Mouse (Mus musculus) gastrocnemius, adult 18-20 months (tissue): ENCODE data around the gene Sebox. TPM values are rescaled to one million over a fixed set of nuclear protein-coding genes. Genes with fewer than 3 reads are reported as not detected.
"Not testable (repeated sequence)": the region's sequence is repeated elsewhere in the genome, so short reads cannot be mapped to it uniquely, and the experiment has no call there.

Experiments used
- DNase-seq: peaks from one replicate; pipeline ENCODE4 v3.0.0; 2021; ENCODE audit warnings: low spot score
- total RNA-seq, 2 experiments: library from RNA; stranded (reverse); gene quantifications; 2 replicates each; pipeline ENCODE4 v1.2.3; 2021

Sebox gene
- total RNA-seq, 2 experiments from 2014 or later, result not detected

DNA sequence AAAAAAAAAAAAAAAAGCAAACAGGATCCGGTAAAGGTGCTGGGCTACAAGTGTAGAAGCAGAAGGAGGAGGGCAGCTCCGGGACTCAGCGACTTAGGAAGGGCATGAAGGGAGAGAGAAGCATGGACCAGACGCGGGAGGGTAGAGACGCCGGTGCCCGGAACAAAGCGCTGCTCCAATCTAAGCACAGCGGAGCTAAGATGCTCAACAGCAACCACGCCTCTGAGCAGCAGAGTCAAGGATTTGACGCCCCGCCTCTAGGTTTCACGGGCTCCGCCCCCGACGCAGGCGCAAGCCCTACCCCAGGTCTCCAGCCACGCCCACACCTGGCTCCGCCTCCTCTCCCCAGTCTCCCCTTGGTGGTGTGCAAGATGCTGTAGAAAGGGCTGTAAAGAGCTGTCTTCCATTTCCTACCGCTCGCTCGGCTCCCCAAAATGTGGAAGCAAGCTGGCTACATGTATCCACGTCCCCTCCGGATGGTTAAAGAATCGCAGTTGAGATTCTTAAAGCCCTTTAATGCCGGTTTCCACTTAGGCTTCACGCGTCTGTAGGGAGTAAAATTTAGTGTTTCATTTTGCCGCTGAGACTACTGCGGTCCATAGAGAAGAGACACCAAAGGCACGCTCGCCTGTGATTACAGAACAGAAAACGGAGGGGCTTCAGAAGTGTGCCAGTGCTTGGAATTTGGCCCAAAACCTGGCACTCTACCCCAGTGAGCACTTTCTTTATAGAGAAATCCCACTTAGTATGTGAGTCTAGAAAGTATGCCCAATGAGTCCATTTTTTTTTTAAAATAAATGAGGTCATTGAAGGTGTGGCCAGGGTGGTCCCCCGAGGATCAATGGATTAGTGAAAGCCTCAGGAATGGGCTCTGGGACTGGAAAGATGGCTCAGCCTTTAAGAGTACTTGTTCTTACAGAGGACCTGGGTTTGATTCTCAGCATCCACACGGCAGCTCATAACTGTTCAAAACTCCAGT lies 5.4 kb upstream of the Sebox start, which contains the start of gene Sarm1:
Sarm1 (minus strand) TSS at position 211 of the 979 bp plus-strand sequence.
- DNase-seq, result peak; percentile 94

DNA sequence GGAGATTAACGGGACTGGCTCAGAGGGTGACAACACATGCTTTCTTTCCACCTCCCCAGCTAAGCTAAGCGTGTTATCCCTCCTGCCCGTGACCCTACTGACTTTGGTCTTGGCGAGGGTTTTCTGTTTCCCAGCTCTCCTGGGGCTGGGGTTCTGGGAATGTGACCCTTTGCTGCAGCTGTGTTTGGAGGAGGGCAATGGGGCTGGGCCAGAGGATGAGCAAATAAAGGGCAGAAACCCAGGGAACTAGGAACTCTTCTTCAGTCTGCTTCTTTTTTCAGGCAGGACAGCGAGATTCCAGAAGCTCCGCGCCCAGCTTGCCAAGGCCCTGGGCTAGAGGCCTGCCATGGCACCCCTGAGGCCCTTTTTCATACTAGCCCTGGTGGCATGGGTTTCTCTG lies 4.2 kb upstream of the Sebox start, which contains the start of gene Vtn:
Vtn (plus strand) TSS at position 88 of the 400 bp plus-strand sequence.
- peak; percentile 73 for DNase-seq

DNA sequence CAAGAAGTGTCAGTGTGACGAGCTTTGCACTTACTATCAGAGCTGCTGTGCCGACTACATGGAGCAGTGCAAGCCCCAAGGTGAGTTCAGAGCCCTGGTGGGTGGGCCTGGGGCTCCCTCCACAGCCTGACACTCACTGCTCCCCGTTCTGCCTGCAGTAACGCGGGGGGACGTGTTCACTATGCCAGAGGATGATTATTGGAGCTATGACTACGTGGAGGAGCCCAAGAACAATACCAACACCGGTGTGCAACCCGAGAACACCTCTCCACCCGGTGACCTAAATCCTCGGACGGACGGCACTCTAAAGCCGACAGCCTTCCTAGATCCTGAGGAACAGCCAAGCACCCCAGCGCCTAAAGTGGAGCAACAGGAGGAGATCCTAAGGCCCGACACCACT lies 3.7 kb upstream of the Sebox start:
- DNase-seq, result no peak

DNA sequence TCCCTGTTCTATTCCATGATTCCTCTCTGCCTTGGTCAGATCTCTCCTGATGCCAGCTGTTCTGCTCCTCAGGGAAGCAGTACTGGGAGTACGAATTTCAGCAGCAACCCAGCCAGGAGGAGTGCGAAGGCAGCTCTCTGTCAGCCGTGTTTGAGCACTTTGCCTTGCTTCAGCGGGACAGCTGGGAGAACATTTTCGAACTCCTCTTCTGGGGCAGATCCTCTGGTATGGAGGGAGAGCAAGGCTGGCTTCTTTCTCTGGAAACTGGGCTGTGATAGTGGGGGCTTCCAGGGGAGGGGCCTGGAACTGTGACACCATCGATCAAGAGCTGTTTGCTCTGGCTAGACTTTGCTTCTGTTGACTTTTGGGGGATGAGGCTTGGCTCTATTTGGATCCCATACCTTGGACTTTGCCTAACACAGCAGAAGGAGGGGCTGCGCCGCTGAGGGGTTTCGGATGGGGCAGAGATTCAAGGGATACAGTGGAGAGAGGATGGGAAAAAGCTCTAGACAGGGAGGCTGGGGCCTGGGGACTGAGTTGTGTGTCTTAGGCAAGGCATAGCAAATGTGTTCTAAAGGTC lies 2.5 kb upstream of the Sebox start:
- DNase-seq, result no peak

DNA sequence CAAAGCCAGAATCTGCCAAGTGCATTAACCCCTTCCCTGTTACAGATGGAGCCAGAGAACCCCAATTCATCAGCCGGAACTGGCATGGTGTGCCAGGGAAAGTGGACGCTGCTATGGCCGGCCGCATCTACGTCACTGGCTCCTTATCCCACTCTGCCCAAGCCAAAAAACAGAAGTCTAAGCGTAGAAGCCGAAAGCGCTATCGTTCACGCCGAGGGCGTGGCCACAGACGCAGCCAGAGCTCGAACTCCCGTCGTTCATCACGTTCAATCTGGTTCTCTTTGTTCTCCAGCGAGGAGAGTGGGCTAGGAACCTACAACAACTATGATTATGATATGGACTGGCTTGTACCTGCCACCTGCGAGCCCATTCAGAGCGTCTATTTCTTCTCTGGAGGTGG lies 1.7 kb upstream of the Sebox start:
- DNase-seq, result no peak

DNA sequence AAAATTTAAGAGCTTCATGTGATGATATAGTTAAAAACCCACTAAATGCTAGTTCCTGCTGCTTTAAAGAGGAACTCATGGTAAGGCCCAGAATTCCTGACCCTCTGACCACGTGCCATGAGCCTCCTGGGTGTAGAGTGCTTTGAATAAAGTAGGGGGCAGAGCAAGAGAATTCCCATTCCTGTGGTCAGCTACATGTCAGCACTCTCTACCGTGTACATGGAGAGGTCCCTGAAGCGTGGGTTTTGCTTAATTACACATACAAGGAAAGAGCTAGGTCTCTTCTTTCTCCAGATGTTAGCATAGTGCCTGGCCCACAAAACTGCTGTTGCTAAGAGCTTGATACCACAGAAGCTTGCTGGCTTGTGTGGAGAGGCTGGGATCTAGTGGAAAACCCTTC lies 2.2 kb downstream of the Sebox start:
- no peak for DNase-seq

DNA sequence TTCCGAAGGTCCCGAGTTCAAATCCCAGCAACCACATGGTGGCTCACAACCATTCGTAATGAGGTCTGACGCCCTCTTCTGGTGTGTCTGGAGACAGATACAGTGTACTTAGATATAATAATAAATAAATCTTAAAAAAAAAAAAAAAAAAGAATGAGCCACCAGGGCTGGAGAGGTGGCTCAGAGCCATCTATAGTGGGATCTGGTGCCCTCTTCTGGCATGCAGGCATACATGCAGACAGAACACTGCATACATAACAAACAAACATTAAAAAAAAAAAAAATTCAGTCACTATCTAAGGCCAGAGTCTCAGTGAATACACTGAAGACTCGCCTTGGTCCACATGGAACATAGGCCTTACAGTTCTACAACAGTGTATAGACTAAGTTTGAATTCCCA lies 5.9 kb downstream of the Sebox start:
- DNase-seq, result no peak

DNA sequence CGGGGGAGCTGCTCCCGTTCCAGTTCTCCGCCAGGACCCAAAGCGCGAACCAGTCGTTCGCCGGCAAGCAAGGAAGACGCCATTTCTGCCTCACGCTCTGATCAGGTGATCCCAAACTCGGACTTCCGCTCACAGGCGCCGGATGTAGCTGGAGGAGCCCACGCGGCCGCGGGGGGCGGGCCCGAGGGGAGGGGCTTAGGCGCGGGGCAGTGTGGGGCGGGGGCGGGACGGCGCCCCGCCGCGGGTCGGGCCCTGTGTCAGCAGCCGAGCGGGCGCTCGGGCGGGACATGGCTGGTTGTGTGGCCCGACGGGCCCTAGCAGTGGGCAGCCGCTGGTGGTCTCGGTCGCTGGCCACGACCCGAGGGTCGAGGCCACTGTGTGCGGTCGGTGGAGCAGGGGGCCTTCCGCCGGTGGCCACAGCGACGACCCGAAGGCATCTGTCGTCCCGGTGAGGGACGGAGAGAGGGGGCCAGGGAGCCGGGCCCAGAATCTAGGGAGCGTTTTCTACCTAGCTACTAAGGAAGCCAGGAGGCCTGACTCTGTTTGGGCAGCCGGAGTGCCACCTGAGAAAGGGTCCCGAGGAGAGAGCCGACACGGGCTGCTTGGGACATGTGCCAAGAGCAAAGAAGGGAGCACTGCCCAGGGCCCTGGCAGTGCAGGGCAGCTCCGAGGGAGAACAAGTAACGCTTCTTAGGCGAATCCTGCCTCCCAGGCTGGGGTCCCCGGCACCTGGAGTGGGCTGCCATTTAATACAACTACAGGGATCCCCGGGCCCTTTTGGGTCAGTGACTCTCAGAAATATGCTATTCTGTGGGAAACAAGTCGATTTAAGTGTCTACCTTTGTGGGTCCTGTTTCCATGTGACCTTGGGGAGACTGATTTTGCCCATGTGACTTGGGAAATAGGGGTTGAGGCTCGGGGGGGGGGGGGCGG lies 9.0 kb downstream of the Sebox start, which contains the start of the genes Tmem199 and Poldip2:
Tmem199 (minus strand) TSS at position 148 of the 933 bp plus-strand sequence.
Poldip2 (plus strand) TSS at position 169 of the 933 bp plus-strand sequence.
- DNase-seq, result peak; percentile 89

DNA sequence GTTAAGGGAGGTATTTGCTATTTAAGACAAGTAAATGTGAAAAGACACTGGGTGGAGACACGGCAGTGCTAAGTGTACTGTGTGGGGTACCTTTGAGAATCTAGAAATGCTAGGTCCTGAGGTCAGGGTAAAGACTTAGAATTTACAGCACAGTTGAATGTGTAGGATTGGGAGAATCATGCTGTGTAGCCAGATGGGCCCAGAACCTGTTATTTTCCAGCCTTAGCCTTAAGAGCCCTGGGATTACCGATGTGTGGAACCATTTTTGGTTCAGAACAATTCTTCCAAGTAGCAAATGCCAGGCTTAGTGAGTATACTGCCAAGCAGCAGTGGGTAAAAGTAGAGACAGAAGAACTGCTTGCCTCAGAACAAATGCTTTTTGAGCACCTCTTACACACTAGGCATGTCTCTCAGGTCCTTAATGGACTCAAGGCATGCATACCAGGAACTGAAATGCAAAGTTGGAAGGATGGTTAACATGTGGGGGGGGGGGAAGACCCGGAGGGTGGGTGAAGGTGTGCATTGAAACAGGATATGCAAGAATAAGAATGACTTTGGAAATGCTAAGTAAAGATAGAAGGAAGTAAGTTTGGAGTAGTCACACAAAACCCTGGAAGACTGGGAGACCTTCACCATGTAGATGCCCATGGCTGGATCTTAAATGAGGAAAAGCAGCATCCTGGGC lies 10.0 kb downstream of the Sebox start:
- no peak for DNase-seq

DNA sequence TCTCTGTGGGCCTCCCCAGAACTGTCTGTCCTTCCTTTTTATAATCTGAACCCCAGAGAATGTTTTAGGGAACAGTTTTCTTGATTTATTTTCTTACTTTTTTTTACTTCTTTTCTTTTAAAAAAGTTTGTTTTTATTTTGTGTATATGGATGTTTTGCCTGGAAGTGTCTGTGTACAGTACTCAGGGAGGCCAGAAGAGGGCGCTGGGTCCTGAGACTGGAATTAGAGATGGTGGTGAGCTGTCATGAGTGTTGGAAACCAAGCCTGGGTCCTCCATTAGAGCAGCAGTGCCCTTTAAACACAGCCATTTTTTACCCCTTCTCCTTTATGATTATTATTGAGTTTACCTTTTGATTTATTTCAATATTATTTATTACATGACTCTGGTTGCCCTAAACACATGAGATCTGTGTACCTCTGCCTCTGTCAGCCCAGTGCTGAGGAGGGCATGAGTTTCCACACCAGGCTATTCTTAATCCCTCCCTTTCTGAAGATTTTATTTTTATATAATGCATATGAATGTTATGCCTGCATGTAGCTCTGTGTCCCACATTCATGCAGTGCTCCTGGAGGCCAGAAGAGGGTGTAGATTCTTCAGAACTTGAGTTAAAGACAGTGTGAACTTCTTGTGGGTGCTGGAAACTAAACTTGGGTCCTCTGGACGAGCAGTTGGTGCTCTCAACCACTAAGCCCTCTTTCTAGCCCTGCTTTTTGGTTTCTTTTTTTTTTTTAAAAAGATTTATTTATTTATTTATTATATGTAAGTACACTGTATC lies 12.5 kb downstream of the Sebox start:
- no peak for DNase-seq

DNA sequence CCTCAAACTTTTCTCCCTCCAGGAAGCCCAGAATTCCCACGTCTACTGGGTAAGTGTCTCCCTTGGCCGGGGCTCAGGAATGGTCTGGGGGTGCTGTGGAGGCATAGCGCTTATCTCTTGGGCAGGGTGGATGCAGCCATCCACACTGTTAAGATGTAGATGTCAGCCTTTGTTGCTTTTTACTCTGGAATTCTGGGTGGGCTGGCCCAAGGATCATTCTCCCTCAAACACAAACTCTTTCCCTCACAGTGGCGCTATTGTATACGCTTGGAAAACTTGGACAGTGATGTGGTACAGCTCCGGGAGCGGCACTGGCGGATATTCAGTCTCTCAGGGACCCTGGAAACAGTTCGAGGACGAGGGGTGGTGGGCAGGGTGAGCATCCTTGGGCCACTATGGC lies 15.7 kb downstream of the Sebox start:
- no peak for DNase-seq

DNA sequence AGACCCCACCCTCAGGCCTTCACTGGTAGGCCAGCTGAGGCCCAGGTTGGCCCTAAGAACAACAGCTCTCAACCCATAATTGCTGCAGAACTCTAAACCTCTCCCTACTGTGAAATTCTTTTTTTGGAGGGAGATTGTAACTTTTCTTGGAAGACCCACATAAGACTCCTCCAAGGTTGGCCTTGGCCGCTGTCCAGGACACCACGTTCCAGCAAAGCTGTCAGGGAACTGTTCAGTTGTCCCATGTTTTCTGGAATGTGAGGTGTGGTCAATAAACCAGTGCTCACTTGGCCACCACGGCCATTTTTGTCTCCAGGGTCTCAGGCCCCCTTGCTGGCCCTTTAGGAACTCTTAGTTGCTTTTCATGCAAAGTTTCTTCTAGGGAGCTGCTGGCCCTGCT lies 18.6 kb downstream of the Sebox start:
- no peak for DNase-seq

DNA sequence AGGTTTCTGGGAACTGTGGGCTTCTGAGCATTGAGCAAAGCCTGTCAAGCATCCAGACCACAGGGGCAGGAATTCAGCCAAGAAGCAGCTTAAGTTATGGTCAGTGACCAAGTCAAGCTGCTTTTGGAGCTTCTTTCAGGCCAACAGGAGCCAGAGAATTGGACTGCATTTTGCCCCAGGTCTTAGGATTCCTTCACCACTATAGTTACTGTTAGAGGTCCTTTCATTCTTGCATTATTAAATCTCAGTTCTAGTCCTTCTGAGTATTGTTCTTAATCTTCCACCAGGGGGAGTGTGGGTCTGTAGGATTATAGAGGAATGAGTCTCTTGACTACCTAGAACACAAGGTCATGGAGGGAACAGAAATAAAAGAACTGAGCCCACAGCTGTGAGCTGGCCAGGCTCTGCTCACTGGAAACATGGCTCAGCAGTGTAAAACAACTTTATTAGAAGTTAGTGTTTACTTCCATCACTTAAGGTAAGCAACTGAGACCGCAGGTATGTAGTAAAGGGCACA lies 19.3 kb downstream of the Sebox start:
- peak; percentile 38 for DNase-seq

DNA sequence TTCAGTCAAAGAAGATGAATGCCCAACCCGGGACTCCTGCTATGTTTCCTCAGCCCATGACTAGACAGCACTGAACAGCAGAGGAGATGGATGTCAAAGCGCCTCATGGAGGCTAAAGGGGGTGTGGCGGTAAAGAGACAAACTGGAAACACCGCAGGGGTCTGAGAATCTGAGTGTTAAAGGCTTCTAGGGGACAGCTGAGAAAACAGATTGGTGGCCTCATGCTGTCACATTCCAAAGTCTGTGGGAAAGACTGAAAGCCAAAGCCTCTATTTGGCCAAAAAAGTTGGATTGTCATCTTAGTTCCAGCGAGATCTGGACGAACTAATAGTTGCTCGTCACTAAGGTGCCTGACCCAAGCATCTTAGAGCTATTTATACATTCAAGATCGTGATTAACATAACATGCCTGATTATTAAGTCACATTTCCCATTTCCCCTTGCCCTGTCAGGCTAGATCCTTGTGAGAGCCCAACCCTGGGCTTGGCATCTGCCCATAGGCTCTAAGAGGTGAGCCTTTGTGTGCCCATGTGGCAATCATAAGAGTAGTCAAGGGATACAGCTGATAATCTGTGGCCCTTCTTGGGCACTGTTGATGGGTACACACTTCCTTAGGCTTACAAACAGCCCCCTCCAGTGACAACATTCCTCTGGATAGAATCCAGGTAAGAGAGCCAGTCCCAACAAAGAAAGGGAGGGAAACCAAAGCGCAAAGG lies 20.2 kb downstream of the Sebox start:
- no peak for DNase-seq

DNA sequence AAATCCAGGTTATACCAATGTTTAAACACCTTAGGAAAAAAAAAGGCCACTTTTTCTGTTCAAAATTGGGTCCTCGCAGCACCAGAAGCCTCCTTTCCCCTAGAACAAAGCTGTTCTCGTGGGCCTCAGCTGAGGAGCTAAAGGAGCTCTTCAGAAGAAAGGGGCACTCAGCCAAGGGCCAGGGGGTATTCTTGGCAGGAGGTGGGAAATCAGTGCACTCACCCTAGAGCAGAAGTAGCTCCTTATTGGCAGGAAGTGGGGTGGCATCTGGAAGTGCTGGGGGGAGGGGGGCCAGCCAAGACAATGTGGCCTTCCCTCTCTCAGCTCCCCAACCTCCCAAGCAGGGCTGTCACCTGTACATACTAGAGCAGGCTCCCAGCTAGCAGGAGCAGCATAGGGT lies 21.6 kb downstream of the Sebox start:
- no peak for DNase-seq

DNA sequence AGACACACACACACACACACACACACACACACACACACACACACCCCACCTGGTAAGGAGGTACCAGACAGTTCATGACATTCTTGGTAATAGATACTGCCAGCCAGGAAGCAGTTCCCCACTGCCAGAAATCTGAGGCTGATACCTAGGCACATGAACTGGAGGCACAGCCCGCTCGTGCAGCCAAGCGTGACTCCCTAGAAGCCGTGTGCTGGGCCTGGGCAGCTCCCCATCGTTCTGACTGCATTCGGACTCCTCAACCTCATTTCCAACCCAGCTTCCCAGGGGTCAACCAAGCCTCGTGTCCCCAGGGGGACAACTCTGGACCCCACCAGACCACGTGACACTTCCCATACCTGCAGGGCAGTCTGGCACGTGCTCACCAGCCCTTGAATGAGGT lies 25.5 kb downstream of the Sebox start:
- DNase-seq, result no peak

DNA sequence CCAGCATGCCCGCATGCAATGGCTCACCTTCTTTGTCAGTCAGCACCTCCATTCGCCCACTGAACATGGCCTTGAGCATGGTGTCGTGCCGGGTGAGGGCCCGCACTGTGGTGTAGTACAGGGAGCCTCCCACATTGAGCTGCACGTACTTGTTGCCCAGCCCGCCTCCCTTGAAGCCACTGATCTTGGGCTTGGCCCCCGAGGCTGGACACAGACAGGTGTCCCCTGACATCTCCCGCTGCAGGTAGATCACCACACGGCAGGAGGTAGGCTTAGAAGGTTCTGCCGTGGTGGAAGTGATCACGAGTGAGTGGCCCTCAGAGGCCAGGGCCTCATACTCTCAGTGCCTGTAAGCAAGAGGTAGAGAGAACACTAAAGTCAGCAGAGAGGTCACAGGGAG lies 26.8 kb downstream of the Sebox start:
- DNase-seq, result no peak

DNA sequence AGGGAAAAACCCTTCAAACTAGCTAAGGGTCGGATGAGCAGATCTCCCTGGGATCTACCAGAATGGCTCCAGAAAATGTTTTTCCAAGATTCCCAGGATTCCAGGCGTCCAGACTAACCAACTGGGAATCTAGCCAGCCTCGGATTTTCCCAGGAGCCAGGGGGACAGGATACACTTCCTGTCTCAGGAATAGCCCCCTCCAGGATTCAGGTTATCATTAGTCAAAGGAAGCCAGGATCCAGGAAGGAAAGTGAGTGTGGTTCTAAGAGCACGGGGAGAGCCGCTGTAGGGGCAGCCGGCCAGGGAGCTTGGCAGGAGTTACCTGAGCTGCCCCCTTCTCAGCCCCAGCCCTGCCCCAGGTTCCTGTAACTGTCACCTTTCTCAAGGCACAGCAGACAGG lies 27.8 kb downstream of the Sebox start:
- peak; percentile 43 for DNase-seq

DNA sequence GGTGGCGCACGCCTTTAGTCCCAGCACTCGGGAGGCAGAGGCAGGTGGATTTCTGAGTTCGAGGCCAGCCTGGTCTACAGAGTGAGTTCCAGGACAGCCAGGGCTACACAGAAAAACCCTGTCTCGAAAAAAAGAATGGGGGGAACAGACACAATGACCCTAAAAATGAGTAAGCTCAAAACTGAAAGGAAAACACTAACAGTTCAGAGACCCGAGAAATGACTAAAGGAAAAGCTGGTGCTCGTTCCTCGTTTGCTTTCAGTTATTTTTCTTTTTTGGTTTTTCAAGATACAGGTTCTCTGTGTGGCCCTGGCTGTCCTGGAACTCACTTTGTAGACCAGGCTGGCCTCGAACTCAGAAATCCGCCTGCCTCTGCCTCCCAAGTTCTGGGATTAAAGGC lies 28.3 kb downstream of the Sebox start:
- DNase-seq, result not testable (repeated sequence)
